Mouse (Mus musculus): Measurements from ENCODE around the gene Tcea3. TPM values are rescaled to one million over a fixed set of nuclear protein-coding genes. Genes with fewer than 3 reads are reported as not detected.

Gene Tcea3
- total RNA-seq, 2 experiments from 2014 or later = 10.6 to 13.1 TPM

GRCm38 (mm10) chr4:136238669-136239068, 8.9 kb upstream of the Tcea3 start:
- no peak for DNase-seq (ENCODE audit: low spot score in 2 of 2)

DNA sequence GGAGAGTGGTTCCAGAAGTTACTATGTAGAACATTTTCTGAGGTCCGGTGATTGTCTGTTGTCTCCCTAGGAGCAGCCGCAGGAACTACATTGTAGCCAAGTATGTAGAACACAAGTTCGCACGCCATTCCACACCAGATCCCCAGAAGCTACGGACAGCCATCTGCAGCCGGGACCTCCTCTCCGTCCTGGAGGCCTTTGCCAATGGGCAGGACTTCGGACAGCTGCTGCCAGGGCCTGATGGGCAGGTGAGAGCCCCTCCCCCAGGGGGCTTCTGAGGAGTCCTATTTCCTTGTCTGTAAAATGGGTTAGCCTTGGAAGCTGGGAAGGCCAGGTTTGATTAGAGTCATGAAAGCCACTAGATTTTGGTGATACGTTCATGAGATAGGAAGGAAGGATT, 8.4 kb upstream of the Tcea3 start:
- no peak for DNase-seq (ENCODE audit: low spot score in 2 of 2)

- peak; percentile 53 to 73 for DNase-seq (ENCODE audit: low spot score in 2 of 2)
Measured at GRCm38 (mm10) chr4:136239622-136240021, 7.9 kb upstream of the Tcea3 start.

DNA sequence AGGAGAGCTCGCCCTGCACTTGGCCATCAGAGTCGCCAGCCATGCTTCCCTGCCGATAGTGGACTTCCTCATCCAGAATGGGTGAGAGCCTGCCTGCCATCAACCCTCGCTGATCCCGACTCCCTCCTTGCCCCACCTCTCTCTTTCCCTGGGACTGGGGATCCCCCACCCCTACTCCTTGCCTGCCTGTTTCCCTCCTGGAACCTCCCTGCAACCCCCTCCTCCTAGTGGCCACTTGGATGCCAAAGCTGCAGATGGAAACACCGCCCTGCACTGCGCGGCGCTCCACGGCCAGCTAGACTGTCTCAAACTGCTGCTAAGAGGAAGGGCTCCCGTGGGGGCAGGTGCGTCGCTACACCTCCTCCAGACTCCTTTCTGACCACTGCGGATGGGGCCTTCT, 7.4 kb upstream of the Tcea3 start:
- DNase-seq (ENCODE audit: low spot score in 2 of 2) = no peak

GRCm38 (mm10) chr4:136240955-136241354, 6.6 kb upstream of the Tcea3 start:
- no peak for DNase-seq (ENCODE audit: low spot score in 2 of 2)

GRCm38 (mm10) chr4:136242065-136242703, 5.3 kb upstream of the Tcea3 start:
- no peak for DNase-seq (ENCODE audit: low spot score in 2 of 2)

DNA sequence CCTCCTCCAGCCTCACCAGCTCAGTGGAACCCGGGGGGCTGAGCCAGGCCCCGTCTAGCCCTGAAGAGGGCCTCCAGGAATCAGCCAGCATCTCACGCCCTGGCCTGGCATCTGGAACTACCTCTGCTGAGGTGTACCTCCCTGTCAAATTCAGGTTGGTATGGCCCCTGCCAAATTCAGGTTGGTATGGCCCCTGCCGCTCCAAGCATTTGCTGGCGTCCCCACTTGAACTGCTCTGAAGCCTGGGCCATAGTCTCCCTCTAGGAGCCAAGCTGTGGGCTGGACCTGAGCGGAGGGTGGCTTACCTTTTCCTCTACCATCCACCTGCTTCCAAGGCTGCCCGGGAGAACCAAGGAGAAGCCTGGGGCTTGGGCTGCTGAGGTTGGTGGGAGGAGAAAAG, 4.8 kb upstream of the Tcea3 start:
- no peak for DNase-seq (ENCODE audit: low spot score in 2 of 2)

DNA sequence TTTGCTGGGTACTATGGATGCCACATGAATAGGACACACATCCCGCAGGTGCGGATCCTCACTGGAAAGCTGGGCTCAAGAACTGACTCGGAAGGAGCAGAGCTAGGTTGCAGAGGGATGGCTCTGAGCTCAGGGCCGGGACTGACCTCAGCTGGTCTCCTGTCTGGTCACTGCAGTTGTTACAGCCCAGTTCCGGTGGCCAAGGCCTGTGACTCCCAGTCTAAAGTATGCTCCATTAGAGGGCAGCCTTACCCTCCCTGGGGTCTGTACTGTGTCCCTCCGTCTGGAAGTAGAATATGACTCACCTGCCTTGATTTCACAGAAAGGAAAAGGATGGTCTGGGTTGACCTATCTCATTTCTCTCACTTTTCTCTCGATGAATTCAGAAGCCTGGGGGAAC, 3.3 kb upstream of the Tcea3 start:
- DNase-seq (ENCODE audit: low spot score in 2 of 2) = no peak

DNA sequence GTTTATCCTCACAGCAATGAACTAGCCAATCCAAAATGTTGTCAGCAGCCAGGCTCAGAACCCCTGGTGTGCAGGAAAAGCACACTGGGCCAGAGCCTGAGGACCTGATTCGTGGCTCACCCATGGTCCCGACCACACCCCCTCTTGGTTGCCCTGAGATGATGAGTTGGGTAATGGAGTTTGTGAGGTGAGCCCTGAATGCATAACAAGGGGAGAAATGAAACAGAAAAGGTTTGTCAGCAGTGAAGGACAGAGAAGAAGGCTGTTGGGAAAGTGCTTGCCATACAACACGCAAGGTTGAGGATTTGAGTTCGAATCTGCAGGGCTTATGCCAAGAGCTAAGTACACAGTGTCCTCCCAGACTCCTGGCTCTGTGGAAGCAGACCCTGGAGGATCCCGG, 1.8 kb upstream of the Tcea3 start:
- no peak for DNase-seq (ENCODE audit: low spot score in 2 of 2)

DNA sequence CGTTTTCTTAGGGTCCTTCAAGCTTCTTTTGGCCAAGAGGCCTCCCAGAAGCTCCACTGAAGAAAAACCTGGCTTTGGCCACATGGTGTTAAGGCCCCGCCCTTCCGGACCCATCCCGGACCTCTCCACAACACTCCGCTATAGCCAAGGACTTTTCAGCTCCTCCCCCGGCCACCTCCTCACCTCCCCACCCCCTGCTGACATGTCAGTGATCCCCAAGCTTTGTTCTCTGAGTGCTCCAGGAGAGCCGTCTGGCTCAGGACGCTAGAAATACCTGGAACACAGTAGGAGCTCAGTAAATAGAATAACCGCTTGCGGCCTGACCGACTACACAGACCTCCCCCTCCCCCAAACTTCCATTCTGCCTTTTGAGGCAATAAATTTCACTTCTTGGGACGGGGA, 960 bp upstream of the Tcea3 start:
- no peak for DNase-seq (ENCODE audit: low spot score in 2 of 2)

- no peak for DNase-seq (ENCODE audit: low spot score in 2 of 2)
Measured at GRCm38 (mm10) chr4:136247386-136247728, 172 bp upstream of the Tcea3 start.

DNA sequence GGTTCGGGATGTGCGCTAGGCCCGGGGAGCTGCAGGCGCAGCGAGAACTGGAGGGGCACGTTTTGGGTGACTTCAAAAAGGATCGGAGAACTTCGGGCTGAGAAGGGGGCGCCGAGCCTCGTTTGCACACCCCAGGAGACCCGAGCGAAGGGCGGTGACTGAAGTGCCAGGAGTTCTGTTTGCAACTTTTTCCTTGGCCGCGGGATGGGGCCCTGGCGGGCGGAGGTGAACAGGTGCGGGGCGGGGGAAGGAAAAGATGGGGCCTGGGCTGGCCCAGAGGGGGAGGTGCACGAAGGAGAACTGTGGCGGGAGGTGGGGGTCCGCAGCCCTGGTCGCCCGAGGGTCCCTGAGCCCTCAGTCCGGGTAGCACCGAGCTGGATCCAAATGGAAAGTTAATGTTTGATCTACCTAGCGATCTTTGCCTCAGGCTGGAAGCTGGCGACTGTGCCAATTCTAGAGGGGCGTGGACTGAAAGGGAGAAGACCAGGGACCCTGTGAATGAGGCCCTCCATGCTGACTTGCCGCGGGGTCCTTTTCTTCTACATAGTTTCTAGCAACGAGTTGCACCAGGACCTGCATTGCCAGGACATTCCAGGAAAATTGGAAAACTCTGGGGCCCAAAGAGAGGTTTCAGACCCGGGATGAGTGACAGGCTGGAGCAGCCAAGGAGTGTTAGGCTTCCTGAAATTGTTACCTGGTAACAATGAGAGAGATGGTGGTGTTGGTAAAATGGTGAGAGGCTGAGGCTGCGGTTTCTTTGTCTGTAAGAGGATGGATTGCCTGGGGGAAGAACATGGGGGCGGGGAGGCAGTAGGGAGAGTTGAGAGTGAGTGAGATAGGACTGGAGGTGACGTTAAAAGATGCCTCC, 1.2 kb downstream of the Tcea3 start:
- DNase-seq (ENCODE audit: low spot score in 2 of 2) = no peak

GRCm38 (mm10) chr4:136249332-136249647, 1.8 kb downstream of the Tcea3 start:
- DNase-seq (ENCODE audit: low spot score in 2 of 2) = no peak

DNA sequence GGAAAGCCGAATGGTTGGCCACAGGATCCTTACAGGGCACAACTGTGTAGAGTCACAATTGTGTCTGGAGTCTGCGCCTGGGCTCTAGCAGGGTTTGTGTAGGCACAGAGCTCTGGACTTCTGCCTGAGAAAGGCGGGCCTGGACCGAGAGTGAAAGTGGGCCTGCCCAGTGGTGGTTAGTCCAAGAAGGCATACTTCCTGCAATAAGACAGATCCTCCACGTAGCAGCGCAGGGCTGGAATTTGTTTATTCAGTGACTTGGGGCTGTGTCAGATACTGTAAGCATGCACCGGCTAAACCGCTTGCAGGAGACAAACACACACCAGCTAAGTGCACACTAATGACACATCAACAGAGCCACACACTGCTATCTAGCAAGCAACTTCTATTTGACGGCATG, 2.3 kb downstream of the Tcea3 start:
- DNase-seq (ENCODE audit: low spot score in 2 of 2) = no peak

DNA sequence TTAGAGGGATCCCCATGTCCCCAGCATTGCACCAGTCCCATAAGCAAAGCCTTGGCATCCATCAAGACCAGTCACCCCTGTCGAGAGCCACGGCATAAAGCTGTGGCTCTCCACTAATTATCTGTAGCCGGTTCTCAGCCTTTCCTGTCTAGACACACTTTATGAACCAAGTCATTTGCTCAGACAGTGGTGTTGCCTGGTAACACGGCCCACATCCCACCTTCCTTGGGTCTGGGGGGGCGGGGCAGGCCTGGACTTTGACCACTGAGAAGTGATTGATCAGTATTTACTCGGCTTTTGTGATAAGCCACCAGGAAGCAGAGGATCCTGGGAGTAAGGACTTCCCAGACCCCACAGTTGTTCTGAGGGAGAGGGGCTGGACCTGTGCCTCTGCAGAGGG, 8.4 kb downstream of the Tcea3 start:
- DNase-seq (ENCODE audit: low spot score in 2 of 2) = no peak

DNA sequence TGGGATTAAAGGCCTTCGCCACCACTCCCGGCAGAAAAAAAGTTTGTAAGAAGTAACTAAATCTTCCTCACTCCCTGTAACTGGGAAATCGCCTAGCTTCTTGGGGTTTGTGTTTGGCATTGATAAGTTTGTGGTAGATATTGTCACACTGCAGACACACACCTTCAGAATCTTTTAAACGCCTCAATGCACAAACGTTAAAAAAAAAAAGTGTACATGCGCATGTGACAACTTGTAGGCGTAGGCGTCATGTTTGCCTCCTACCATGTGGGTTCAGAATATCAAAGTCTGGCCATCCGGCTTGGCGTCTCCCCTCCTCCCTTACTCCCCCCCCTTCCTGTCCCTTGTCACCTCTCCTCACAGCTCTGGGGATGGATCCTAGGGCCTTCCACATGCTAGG, 9.2 kb downstream of the Tcea3 start:
- no peak for DNase-seq (ENCODE audit: low spot score in 2 of 2)

DNA sequence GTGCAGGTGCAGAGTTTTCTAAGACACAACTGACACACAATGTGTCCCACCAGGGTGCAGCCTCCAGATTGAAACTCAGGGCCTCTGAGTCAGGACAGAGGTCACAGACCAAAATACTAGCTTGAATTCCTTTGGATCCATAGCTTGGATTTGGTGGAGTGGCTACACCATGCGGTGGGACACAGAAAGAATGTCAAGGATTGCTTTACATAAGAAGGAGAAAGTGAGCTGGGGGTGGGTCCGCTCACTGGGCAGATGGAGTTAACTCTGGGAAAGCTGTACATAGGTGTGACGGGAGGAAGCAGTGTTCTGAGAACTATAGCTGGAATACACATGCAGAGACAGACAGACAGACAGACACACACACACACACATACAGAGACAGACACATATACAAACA, 12.4 kb downstream of the Tcea3 start:
- no peak for DNase-seq (ENCODE audit: low spot score in 2 of 2)

DNA sequence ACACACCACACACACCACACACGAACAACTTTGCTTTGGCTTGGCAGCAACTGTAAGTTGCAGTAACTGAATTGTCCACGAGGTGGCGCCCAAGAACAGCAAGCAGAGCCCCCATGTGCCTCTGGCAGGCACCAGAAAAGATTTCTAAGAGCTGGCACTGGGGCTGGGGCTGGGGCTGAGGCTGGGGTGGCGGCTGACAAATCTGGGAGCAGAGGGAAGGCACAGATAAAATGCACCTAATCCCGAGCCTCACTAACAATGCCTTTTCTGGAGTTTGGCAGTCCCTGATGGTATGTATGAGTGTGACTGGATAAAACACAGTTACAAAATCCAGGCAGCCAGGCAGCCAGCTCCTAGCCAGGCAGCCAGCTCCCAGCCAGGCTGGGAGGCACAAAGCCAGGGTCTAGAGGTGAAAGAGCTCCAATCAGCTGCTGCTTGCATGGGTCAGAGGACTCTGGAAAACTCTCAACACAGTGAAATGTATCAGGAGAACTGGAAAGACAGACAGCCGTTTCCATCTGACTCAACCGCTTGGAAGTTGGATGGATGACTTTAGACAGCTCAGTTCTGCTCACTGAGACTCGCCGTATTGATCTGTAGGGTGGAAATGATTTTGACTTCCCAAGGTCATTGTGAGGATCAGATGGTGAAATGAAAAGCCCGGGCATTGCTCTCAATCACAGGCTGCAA, 13.1 kb downstream of the Tcea3 start:
- DNase-seq (ENCODE audit: low spot score in 2 of 2) = peak; percentile 56 to 68

GRCm38 (mm10) chr4:136261912-136262311, 14.4 kb downstream of the Tcea3 start:
- no peak for DNase-seq (ENCODE audit: low spot score in 2 of 2)

DNA sequence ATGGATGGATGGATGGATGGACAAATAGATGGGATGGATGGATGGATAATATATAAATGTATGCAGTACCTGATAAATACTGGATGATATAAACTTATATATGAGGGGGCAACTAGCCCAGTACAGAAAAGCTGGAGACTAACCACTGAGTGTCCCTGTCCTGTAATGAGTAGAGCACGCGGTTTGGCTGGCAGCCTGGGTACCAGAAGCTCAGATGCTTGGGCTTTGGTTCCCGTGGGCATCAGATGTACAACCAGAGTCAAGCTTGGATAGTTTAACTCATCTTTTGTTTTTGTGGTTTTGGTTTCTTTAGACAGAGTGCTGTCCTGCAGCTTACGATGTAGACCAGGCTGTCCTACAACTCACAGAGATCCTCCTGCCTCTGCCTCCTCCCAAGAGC, 16.0 kb downstream of the Tcea3 start:
- DNase-seq (ENCODE audit: low spot score in 2 of 2) = no peak

DNA sequence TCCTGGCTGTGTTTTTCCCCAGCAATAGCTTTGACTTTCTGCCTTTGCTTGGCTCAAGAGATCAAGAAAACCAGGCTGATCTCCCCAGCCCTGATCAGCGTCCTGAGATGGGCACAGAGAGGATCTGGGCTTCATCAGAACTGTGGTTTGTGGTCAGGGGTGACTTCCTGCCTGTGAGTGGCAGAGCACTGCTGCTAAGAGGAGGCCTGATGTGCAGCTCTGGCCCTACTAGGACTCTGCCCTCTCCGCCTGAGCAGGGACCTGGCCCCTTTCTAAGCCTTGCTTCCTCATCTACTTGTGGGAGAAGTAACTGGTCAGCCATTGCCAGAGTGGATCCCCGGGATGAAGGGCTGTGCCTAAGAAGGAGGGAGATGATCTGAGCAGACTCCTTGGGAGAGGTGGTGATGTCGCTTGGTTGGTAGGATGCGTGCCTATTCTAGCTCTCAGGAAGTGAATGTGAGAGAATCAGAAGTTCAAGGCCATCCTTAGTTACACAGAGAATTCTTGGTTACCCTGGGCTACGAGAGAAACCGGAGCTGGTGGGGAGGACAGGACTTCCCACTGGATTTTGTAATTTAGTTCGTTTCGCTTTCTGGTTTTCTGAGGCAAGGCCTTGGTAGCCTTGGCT, 19.3 kb downstream of the Tcea3 start:
- no peak for DNase-seq (ENCODE audit: low spot score in 2 of 2)

DNA sequence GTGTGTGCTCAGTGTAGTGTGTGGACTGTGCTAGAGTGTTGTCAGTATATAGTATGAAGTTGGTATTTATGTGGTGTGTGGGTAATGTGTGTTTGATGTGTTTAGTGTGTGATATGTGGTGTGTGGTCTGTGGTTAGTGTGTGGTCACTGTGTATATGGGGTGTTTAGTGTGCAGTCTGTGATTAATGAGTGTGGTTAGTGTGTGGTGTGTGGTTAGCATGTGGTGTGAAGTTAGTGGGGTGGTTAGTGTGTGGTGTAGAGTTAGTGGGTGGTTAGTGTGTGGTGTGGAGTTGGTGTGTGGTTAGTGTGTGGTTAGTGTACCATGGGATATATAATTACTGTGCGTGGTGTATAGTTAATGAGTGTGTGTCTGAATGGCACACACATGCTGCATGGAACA, 21.4 kb downstream of the Tcea3 start:
- DNase-seq (ENCODE audit: low spot score in 2 of 2) = no peak
